Mouse (Mus musculus) midbrain, embryonic 15.5 days (tissue): ENCODE data around the gene Ctdspl2. TPM values are rescaled to one million over a fixed set of nuclear protein-coding genes. Genes with fewer than 3 reads are reported as not detected.
"Not testable (repeated sequence)": the region's sequence is repeated elsewhere in the genome, so short reads cannot be mapped to it uniquely, and the experiment has no call there.

Experiments
- ATAC-seq: fragments of 200-750 bp; cut with Nextera tagmentation; replicated peaks from 2 replicates; pipeline ENCODE4 v1.8.0; 2017; ENCODE audit warnings: moderate TSS enrichment
- H3K27ac ChIP-seq: fragments of 300-500 bp; sonication (generic); 2 replicates; pipeline ENCODE4 v1.5.1; 2015; ENCODE audit warnings: mild to moderate bottlenecking, inconsistent platforms
- H3K27me3 ChIP-seq: fragments of 300-500 bp; sonication (generic); replicated peaks from 2 replicates; pipeline ENCODE4 v1.6.1; 2015; ENCODE audit warnings: inconsistent platforms
- H3K36me3 ChIP-seq: fragments of 300-500 bp; sonication (generic); replicated peaks from 2 replicates; pipeline ENCODE4 v1.6.1; 2015; ENCODE audit warnings: inconsistent platforms
- H3K4me1 ChIP-seq: fragments of 300-500 bp; sonication (generic); 2 replicates; pipeline ENCODE4 v1.6.1; 2015; ENCODE audit warnings: inconsistent platforms
- H3K4me2 ChIP-seq: fragments of 300-500 bp; sonication (generic); 2 replicates; pipeline ENCODE4 v1.6.1; 2015; ENCODE audit warnings: inconsistent platforms, mild to moderate bottlenecking, moderate library complexity
- H3K4me3 ChIP-seq: fragments of 300-500 bp; sonication (generic); 2 replicates; pipeline ENCODE4 v1.5.1; 2015; ENCODE audit warnings: mild to moderate bottlenecking, inconsistent platforms
- H3K9ac ChIP-seq: fragments of 300-500 bp; sonication (generic); 2 replicates; pipeline ENCODE4 v1.6.1; 2015; ENCODE audit warnings: mild to moderate bottlenecking, inconsistent platforms
- H3K9me3 ChIP-seq: fragments of 300-500 bp; sonication (generic); 2 replicates; pipeline ENCODE4 v1.6.1; 2016; ENCODE audit warnings: inconsistent platforms
- WGBS: fragments of 180-500 bp; shearing (Covaris S2); methylation state at CpG from one replicate; pipeline ENCODE4 v1.1.7; 2015; ENCODE audit warnings: mixed read lengths; 5-methylcytosine and 5-hydroxymethylcytosine counted together
- polyA plus RNA-seq: library from polyadenylated mRNA; unstranded; fragments of >200 nt; fragmentation: Nextera tagmentation; extraction: Ambion mirVana; gene quantifications from 2 replicates; pipeline ENCODE4 v1.2.1, GENCODE M21; 2015

Gene Ctdspl2
- polyA plus RNA-seq, 1 experiment from 2014 or later = 37.4 TPM

- Histone ChIP-seq H3K4me3 (no peak overlapping the region), H3K36me3 (no peaks in the 10 kb centered on the region), H3K9me3 (no peaks in the 10 kb centered on the region), H3K27me3 (no peaks in the 10 kb centered on the region), H3K4me2 (no peak overlapping the region), H3K4me1 (no peaks in the 10 kb centered on the region), H3K27ac (no peak overlapping the region), H3K9ac (no peak overlapping the region)
- 79% methylated on average over 1 of the region's 1 CpGs for WGBS
- ATAC-seq = no peak
Observed at GRCm38 (mm10) chr2:122018705-122019104, 62.9 kb downstream of the Ctdspl2 start.

- no peaks in the 10 kb centered on the region for H3K36me3 ChIP-seq
- no peak overlapping the region for H3K4me2 ChIP-seq
- 74% methylated on average over 2 of the region's 2 CpGs for WGBS
- H3K4me3 ChIP-seq = no peak overlapping the region
- ATAC-seq = no peak
- H3K9ac ChIP-seq = no peak overlapping the region
- H3K9me3 ChIP-seq = no peaks in the 10 kb centered on the region
- no peaks in the 10 kb centered on the region for H3K4me1 ChIP-seq
- no peak overlapping the region for H3K27ac ChIP-seq
- no peaks in the 10 kb centered on the region for H3K27me3 ChIP-seq
Observed at GRCm38 (mm10) chr2:122022284-122022683, 66.5 kb downstream of the Ctdspl2 start.

GRCm38 (mm10) chr2:122027091-122027490 is 71.3 kb downstream of the Ctdspl2 start:
- not testable (repeated sequence) for H3K27me3 ChIP-seq, H3K4me2 ChIP-seq, H3K9me3 ChIP-seq, H3K27ac ChIP-seq, H3K9ac ChIP-seq, H3K4me3 ChIP-seq, ATAC-seq, H3K36me3 ChIP-seq
- peaks cover 17% of the 10 kb centered on the region for H3K4me1 ChIP-seq
- 93% methylated on average over 10 of the region's 10 CpGs for WGBS

GRCm38 (mm10) chr2:122027862-122028755 is 72.3 kb downstream of the Ctdspl2 start, which contains the start of gene Eif3j1:
Gene Eif3j1, plus strand, starts transcription at chr2:122028546.
- Histone ChIP-seq H3K27ac (peak within 1 kb of the TSS; percentile 84), H3K4me2 (peak within 1 kb of the TSS; percentile 68), H3K4me3 (peak within 1 kb of the TSS; percentile 70), H3K36me3 (no peaks in the 10 kb centered on the region), H3K4me1 (peaks cover 17% of the 10 kb centered on the region), H3K9ac (peak within 1 kb of the TSS; percentile 72), H3K27me3 (no peaks in the 10 kb centered on the region), H3K9me3 (no peaks in the 10 kb centered on the region)
- peak; percentile 100 for ATAC-seq
- WGBS = under 1% methylated on average over 58 of the region's 67 CpGs

GRCm38 (mm10) chr2:122028756-122029700 is 73.2 kb downstream of the Ctdspl2 start:
- Histone ChIP-seq H3K9ac (peak overlapping the region; percentile 72), H3K27me3 (no peaks in the 10 kb centered on the region), H3K36me3 (no peaks in the 10 kb centered on the region), H3K9me3 (no peaks in the 10 kb centered on the region), H3K4me2 (peak overlapping the region; percentile 68), H3K27ac (peak overlapping the region; percentile 84), H3K4me1 (peaks cover 17% of the 10 kb centered on the region), H3K4me3 (peak overlapping the region; percentile 70)
- 1% methylated on average over 71 of the region's 71 CpGs for WGBS
- ATAC-seq = peak; percentile 78

- H3K4me1 ChIP-seq = peaks cover 17% of the 10 kb centered on the region
- H3K9ac ChIP-seq = no peak overlapping the region
- H3K4me2 ChIP-seq = no peak overlapping the region
- WGBS = 86% methylated on average over 6 of the region's 6 CpGs
- no peaks in the 10 kb centered on the region for H3K27me3 ChIP-seq
- H3K9me3 ChIP-seq = no peaks in the 10 kb centered on the region
- H3K4me3 ChIP-seq = no peak overlapping the region
- H3K36me3 ChIP-seq = no peaks in the 10 kb centered on the region
- ATAC-seq = no peak
- no peak overlapping the region for H3K27ac ChIP-seq
Observed at GRCm38 (mm10) chr2:122031970-122032369, 76.2 kb downstream of the Ctdspl2 start.

- Histone ChIP-seq H3K4me3 (no peak overlapping the region), H3K4me2 (no peak overlapping the region), H3K9me3 (no peaks in the 10 kb centered on the region), H3K9ac (no peak overlapping the region), H3K27me3 (no peaks in the 10 kb centered on the region), H3K36me3 (no peaks in the 10 kb centered on the region), H3K4me1 (no peaks in the 10 kb centered on the region), H3K27ac (no peak overlapping the region)
- 92% methylated on average over 3 of the region's 3 CpGs for WGBS
- no peak for ATAC-seq
Observed at GRCm38 (mm10) chr2:122036064-122036463, 80.3 kb downstream of the Ctdspl2 start.

GRCm38 (mm10) chr2:122043926-122044325 is 88.1 kb downstream of the Ctdspl2 start:
- no peaks in the 10 kb centered on the region for H3K9me3 ChIP-seq
- H3K9ac ChIP-seq = no peak overlapping the region
- H3K4me3 ChIP-seq = no peak overlapping the region
- no peak overlapping the region for H3K4me2 ChIP-seq
- ATAC-seq = no peak
- H3K4me1 ChIP-seq = no peaks in the 10 kb centered on the region
- H3K36me3 ChIP-seq = peaks cover 9% of the 10 kb centered on the region
- no peak overlapping the region for H3K27ac ChIP-seq
- H3K27me3 ChIP-seq = no peaks in the 10 kb centered on the region

- 92% methylated on average over 11 of the region's 11 CpGs for WGBS
- Histone ChIP-seq H3K27me3 (no peaks in the 10 kb centered on the region), H3K27ac (no peak overlapping the region), H3K9ac (no peak overlapping the region), H3K9me3 (no peaks in the 10 kb centered on the region), H3K4me1 (no peaks in the 10 kb centered on the region), H3K4me2 (no peak overlapping the region), H3K36me3 (peaks cover 27% of the 10 kb centered on the region), H3K4me3 (no peak overlapping the region)
- no peak for ATAC-seq
Observed at GRCm38 (mm10) chr2:122059365-122060115, 103.7 kb downstream of the Ctdspl2 start.
